Mouse (Mus musculus) stomach, embryonic 14.5 days (tissue): ENCODE data around the gene Dhrs4. TPM values are rescaled to one million over a fixed set of nuclear protein-coding genes. Genes with fewer than 3 reads are reported as not detected.

Experiments used
- ATAC-seq: fragments of 200-750 bp; cut with Nextera tagmentation; 2 replicates; pipeline ENCODE4 v1.8.0; 2017; ENCODE audit warnings: low read depth, moderate TSS enrichment; ENCODE audit not compliant: insufficient number of reproducible peaks, insufficient read depth, low FRiP score
- H3K27ac ChIP-seq: fragments of 300-500 bp; sonication (generic); 2 replicates; pipeline ENCODE4 v1.5.1; 2014; ENCODE audit warnings: mild to moderate bottlenecking, low read length, moderate library complexity, mixed read lengths
- H3K27me3 ChIP-seq: fragments of 300-500 bp; sonication (generic); 2 replicates; pipeline ENCODE4 v1.6.1; 2014; ENCODE audit warnings: low read length, control low read depth, mixed read lengths; ENCODE audit not compliant: control insufficient read depth, insufficient read depth
- H3K36me3 ChIP-seq: fragments of 300-500 bp; sonication (generic); 2 replicates; pipeline ENCODE4 v1.6.1; 2014; ENCODE audit warnings: mild to moderate bottlenecking, control low read depth, low read length, moderate library complexity, mixed read lengths; ENCODE audit not compliant: control insufficient read depth, insufficient read depth
- H3K4me1 ChIP-seq: fragments of 300-500 bp; sonication (generic); 2 replicates; pipeline ENCODE4 v1.6.1; 2014; ENCODE audit warnings: low read length, control low read depth, mixed read lengths; ENCODE audit not compliant: control insufficient read depth, insufficient read depth
- H3K4me2 ChIP-seq: fragments of 300-500 bp; sonication (generic); replicated peaks from 2 replicates; pipeline ENCODE4 v1.6.1; 2014; ENCODE audit warnings: low read depth, low read length, control low read depth
- H3K4me3 ChIP-seq: fragments of 300-500 bp; sonication (generic); 2 replicates; pipeline ENCODE4 v1.5.1; 2014; ENCODE audit warnings: low read depth, low read length, control low read depth
- H3K9ac ChIP-seq: fragments of 300-500 bp; sonication (generic); replicated peaks from 2 replicates; pipeline ENCODE4 v1.6.1; 2014; ENCODE audit warnings: low read depth, mild to moderate bottlenecking, control low read depth, low read length, moderate library complexity, mixed read lengths
- H3K9me3 ChIP-seq: fragments of 300-500 bp; sonication (generic); 2 replicates; pipeline ENCODE4 v1.6.1; 2016; ENCODE audit warnings: low read depth, low read length, control low read depth; ENCODE audit not compliant: control insufficient read depth
- WGBS: fragments of 180-500 bp; shearing (Covaris S2); extraction: QIAGEN DNeasy Blood & Tissue Kit; methylation state at CpG from one replicate; pipeline ENCODE4 v1.1.7; 2014; 5-methylcytosine and 5-hydroxymethylcytosine counted together
- polyA plus RNA-seq: library from polyadenylated mRNA; unstranded; fragments of >200 nt; fragmentation: Nextera tagmentation; extraction: Ambion mirVana; gene quantifications from 2 replicates; pipeline ENCODE4 v1.2.1, GENCODE M21; 2014

The Dhrs4 gene
- polyA plus RNA-seq, 1 experiment from 2014 or later = 62.4 TPM

GRCm38 (mm10) chr14:55470806-55471205 lies 7.8 kb upstream of the Dhrs4 start:
- WGBS = 3% methylated on average over 10 of the region's 10 CpGs
- peak overlapping the region; percentile 10; the same call in 1 of the 2 replicates for H3K4me2 ChIP-seq
- no peak overlapping the region for H3K4me3 ChIP-seq
- no peak for ATAC-seq
- H3K27ac ChIP-seq = no peak overlapping the region
- H3K9ac ChIP-seq = no peak overlapping the region
- H3K4me1 ChIP-seq = peaks cover 7% of the 10 kb centered on the region
- no peaks in the 10 kb centered on the region for H3K36me3 ChIP-seq
- H3K9me3 ChIP-seq = no peaks in the 10 kb centered on the region
- H3K27me3 ChIP-seq = no peaks in the 10 kb centered on the region

DNA sequence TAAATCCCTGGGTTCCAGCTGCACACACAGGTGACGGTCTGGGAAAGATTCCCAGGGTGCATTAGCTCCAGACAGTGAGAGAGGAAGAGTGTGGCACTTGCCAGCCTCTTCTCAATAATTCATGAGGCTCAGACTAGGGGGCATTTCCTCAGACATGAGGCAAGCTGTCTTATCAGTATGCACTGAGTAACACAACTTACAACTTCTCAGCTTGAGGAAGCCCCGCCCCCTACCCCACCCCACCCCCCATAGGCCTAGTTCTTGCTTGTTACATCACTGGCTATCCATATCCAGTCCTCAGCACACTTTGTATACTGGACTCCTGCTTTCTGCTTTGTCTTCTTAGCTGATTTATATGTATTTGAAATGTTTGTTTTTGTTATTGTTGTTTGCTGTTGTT lies 2.9 kb upstream of the Dhrs4 start:
- H3K27me3 ChIP-seq = no peaks in the 10 kb centered on the region
- no peaks in the 10 kb centered on the region for H3K36me3 ChIP-seq
- no peak for ATAC-seq
- no peaks in the 10 kb centered on the region for H3K9me3 ChIP-seq
- no peak overlapping the region for H3K4me2 ChIP-seq
- 48% methylated on average over 2 of the region's 2 CpGs for WGBS
- no peak overlapping the region for H3K27ac ChIP-seq
- no peak overlapping the region for H3K9ac ChIP-seq
- H3K4me3 ChIP-seq = no peak overlapping the region
- peaks cover 4% of the 10 kb centered on the region for H3K4me1 ChIP-seq

- no peak for ATAC-seq
- WGBS = 100% methylated on average over 1 of the region's 1 CpGs
- H3K36me3 ChIP-seq = no peaks in the 10 kb centered on the region
These were observed 1.1 kb upstream of the Dhrs4 start for GRCm38 (mm10) chr14:55477421-55477820.

GRCm38 (mm10) chr14:55477829-55478228 lies 729 bp upstream of the Dhrs4 start:
- Histone ChIP-seq H3K4me2 (peak overlapping the region; percentile 45; the same call in 1 of the 2 replicates), H3K9ac (no peak overlapping the region), H3K27me3 (no peaks in the 10 kb centered on the region), H3K4me3 (peak overlapping the region; percentile 59; the same call in 1 of the 2 replicates), H3K36me3 (no peaks in the 10 kb centered on the region), H3K27ac (no peak overlapping the region), H3K4me1 (no peaks in the 10 kb centered on the region), H3K9me3 (no peaks in the 10 kb centered on the region)
- ATAC-seq = no peak
- 84% methylated on average over 5 of the region's 5 CpGs for WGBS

More at GRCm38 (mm10) chr14:55477421-55477820, 1.1 kb upstream of the Dhrs4 start:
- Histone ChIP-seq H3K4me1 (no peaks in the 10 kb centered on the region), H3K9ac (no peak overlapping the region), H3K27ac (no peak overlapping the region), H3K9me3 (no peaks in the 10 kb centered on the region), H3K4me3 (no peak overlapping the region), H3K4me2 (no peak overlapping the region), H3K27me3 (no peaks in the 10 kb centered on the region)

DNA sequence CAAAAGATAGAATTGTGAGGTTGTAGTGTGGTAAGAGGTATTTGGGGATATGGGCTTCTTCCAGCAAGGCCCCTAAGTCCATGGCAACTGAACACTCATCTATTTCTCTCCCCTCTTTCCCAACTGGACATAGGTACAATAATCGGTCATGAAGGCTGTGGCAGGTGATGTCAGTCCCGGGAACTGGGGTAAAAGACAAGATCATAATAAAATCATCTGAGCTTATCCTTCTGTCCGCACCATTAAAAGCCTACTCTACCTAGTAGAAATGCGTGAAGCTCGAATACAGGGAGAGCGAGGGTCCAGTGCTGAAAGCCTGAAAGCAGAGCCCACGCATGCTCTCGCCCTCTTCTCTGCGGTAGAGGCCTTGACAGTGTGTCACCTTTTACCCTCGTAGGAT lies 1.1 kb downstream of the Dhrs4 start:
- WGBS = 89% methylated on average over 10 of the region's 10 CpGs

DNA sequence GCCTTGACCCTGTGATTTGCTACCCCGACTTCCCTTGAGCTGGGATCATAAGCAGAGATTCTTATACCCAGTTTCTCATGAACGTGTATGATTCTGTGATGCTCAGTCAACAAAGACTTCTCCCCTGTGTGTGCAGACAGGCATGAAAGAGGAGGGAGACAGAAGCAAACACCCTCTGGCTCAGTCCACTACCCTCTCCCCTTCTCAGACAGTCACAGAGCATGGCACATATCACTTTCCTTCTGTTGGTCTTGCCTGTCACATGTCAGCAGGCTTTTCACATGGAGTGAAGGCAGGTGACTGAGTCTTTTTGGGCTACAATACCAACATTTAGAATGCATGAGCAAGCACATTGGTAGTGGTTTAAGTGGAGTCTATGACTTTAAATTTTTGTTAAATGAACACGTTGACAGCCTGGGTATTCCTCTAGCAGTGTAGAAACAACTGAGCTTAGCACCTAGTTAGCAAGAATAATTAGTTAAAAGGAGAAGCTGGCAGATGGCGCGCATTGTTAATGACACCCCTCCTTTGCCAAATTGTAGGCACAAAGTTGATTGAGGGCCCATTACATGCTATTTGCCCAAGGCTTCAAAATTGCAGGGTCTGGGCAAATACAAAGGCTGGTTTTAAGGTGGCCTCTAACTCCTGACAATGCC lies 6.0 kb downstream of the Dhrs4 start:
- no peak overlapping the region for H3K4me2 ChIP-seq
- no peak overlapping the region for H3K27ac ChIP-seq
- H3K27me3 ChIP-seq = no peaks in the 10 kb centered on the region
- no peak for ATAC-seq
- 77% methylated on average over 5 of the region's 5 CpGs for WGBS
- H3K9me3 ChIP-seq = no peaks in the 10 kb centered on the region
- no peak overlapping the region for H3K9ac ChIP-seq
- peaks cover 13% of the 10 kb centered on the region; the same call in 1 of the 2 replicates for H3K36me3 ChIP-seq
- no peaks in the 10 kb centered on the region for H3K4me1 ChIP-seq
- no peak overlapping the region for H3K4me3 ChIP-seq

More for the DNA sequence above, 1.1 kb downstream of the Dhrs4 start:
- H3K4me3 ChIP-seq = no peak overlapping the region
- no peak overlapping the region for H3K9ac ChIP-seq
- no peak overlapping the region for H3K27ac ChIP-seq
- no peak for ATAC-seq
- no peaks in the 10 kb centered on the region for H3K4me1 ChIP-seq
- peak overlapping the region; percentile 45 for H3K4me2 ChIP-seq
- no peaks in the 10 kb centered on the region for H3K27me3 ChIP-seq
- 0 out of 2 replicates have a peak, but pooled peaks cover 3% of the 10 kb centered on the region for H3K36me3 ChIP-seq
- no peaks in the 10 kb centered on the region for H3K9me3 ChIP-seq

- no peak overlapping the region for H3K4me3 ChIP-seq
These were observed 8.3 kb downstream of the Dhrs4 start for GRCm38 (mm10) chr14:55486836-55487235.

GRCm38 (mm10) chr14:55490361-55491201 lies 12.0 kb downstream of the Dhrs4 start, which contains the start of gene Carmil3:
TSS of gene Carmil3 (plus strand) at chr14:55490651.
- peak within 1 kb of the TSS; percentile 62 for H3K4me3 ChIP-seq
- H3K4me2 ChIP-seq = peak within 1 kb of the TSS; percentile 98
- peak; percentile 74 for ATAC-seq
- peaks cover 10% of the 10 kb centered on the region; the same call in 1 of the 2 replicates for H3K36me3 ChIP-seq
- H3K9ac ChIP-seq = peak within 1 kb of the TSS; percentile 57
- H3K27me3 ChIP-seq = no peaks in the 10 kb centered on the region
- H3K27ac ChIP-seq = peak within 1 kb of the TSS; percentile 59
- no peaks in the 10 kb centered on the region for H3K9me3 ChIP-seq
- H3K4me1 ChIP-seq = peaks cover 5% of the 10 kb centered on the region; the same call in 1 of the 2 replicates
- under 1% methylated on average over 53 of the region's 68 CpGs for WGBS

More at GRCm38 (mm10) chr14:55486836-55487235, 8.3 kb downstream of the Dhrs4 start:
- Histone ChIP-seq H3K4me1 (peaks cover 4% of the 10 kb centered on the region; the same call in 1 of the 2 replicates), H3K36me3 (peaks cover 13% of the 10 kb centered on the region; the same call in 1 of the 2 replicates), H3K4me2 (no peak overlapping the region), H3K9me3 (no peaks in the 10 kb centered on the region), H3K9ac (no peak overlapping the region), H3K27me3 (no peaks in the 10 kb centered on the region), H3K27ac (no peak overlapping the region)
- ATAC-seq = no peak
- 81% methylated on average over 8 of the region's 8 CpGs for WGBS
